Mouse (Mus musculus): ENCODE data around the gene Faap24.

Gene Faap24

GRCm38 (mm10) chr7:35365161-35365910, 31.3 kb downstream of the Faap24 start:
- DNase-seq (ENCODE audit: low read depth, low spot score) = no peak

GRCm38 (mm10) chr7:35362868-35363267, 33.8 kb downstream of the Faap24 start:
- no peak for DNase-seq (ENCODE audit: low read depth, low spot score)

GRCm38 (mm10) chr7:35362253-35362652, 34.4 kb downstream of the Faap24 start:
- DNase-seq (ENCODE audit: low read depth, low spot score) = no peak

GRCm38 (mm10) chr7:35357621-35358020, 39.0 kb downstream of the Faap24 start:
- no peak for DNase-seq (ENCODE audit: low read depth, low spot score)

GRCm38 (mm10) chr7:35355303-35355872, 41.2 kb downstream of the Faap24 start:
- DNase-seq (ENCODE audit: low read depth, low spot score) = no peak

GRCm38 (mm10) chr7:35353306-35353705, 43.3 kb downstream of the Faap24 start:
- DNase-seq (ENCODE audit: low read depth, low spot score) = no peak

- no peak for DNase-seq (ENCODE audit: low read depth, low spot score)
These were observed 45.5 kb downstream of the Faap24 start for GRCm38 (mm10) chr7:35351155-35351554.

GRCm38 (mm10) chr7:35349886-35350684, 46.6 kb downstream of the Faap24 start:
- no peak for DNase-seq (ENCODE audit: low read depth, low spot score)

GRCm38 (mm10) chr7:35349022-35349421, 47.6 kb downstream of the Faap24 start:
- no peak for DNase-seq (ENCODE audit: low read depth, low spot score)

- DNase-seq (ENCODE audit: low read depth, low spot score) = no peak
These were observed 48.5 kb downstream of the Faap24 start for GRCm38 (mm10) chr7:35347918-35348700.

GRCm38 (mm10) chr7:35344785-35345330, 51.8 kb downstream of the Faap24 start:
- no peak for DNase-seq (ENCODE audit: low read depth, low spot score)

GRCm38 (mm10) chr7:35342498-35342897, 54.1 kb downstream of the Faap24 start:
- DNase-seq (ENCODE audit: low read depth, low spot score) = no peak
